Mouse (Mus musculus) lung, postnatal 0 days (tissue): ENCODE measurements around the gene Stard3. TPM values are rescaled to one million over a fixed set of nuclear protein-coding genes. Genes with fewer than 3 reads are reported as not detected.

Experiments
- ATAC-seq: fragments of 200-750 bp; cut with Nextera tagmentation; 2 replicates; pipeline ENCODE4 v1.8.0; 2017; ENCODE audit warnings: moderate library complexity
- DNase-seq: peaks from one replicate; pipeline ENCODE4 v3.0.0-alpha.2; 2016; ENCODE audit warnings: low spot score
- H3K27ac ChIP-seq: fragments of 300-500 bp; sonication (generic); 2 replicates; pipeline ENCODE4 v1.5.1; 2014; ENCODE audit warnings: antibody characterized with exemption, mild to moderate bottlenecking, low read length, mixed read lengths
- H3K27me3 ChIP-seq: fragments of 300-500 bp; sonication (generic); replicated peaks from 2 replicates; pipeline ENCODE4 v1.6.1; 2014; ENCODE audit warnings: low read length, mixed read lengths; ENCODE audit not compliant: insufficient read depth
- H3K36me3 ChIP-seq: fragments of 300-500 bp; sonication (generic); 2 replicates; pipeline ENCODE4 v1.6.1; 2014; ENCODE audit warnings: low read length, mixed read lengths; ENCODE audit not compliant: insufficient read depth
- H3K4me1 ChIP-seq: fragments of 300-500 bp; sonication (generic); 2 replicates; pipeline ENCODE4 v1.6.1; 2014; ENCODE audit warnings: antibody characterized with exemption, low read depth, low read length, mixed read lengths; ENCODE audit not compliant: insufficient read depth
- H3K4me2 ChIP-seq: fragments of 300-500 bp; sonication (generic); replicated peaks from 2 replicates; pipeline ENCODE4 v1.6.1; 2014; ENCODE audit warnings: low read depth, mild to moderate bottlenecking, low read length, moderate library complexity, mixed read lengths
- H3K4me3 ChIP-seq: fragments of 300-500 bp; sonication (generic); 2 replicates; pipeline ENCODE4 v1.5.1; 2014; ENCODE audit warnings: low read depth, low read length
- H3K9ac ChIP-seq: fragments of 300-500 bp; sonication (generic); replicated peaks from 2 replicates; pipeline ENCODE4 v1.6.1; 2014; ENCODE audit warnings: low read depth, mild to moderate bottlenecking
- H3K9me3 ChIP-seq: fragments of 300-500 bp; sonication (generic); 2 replicates; pipeline ENCODE4 v1.6.1; 2016; ENCODE audit warnings: low read length, mixed read lengths
- CTCF ChIP-seq: IDR thresholded peaks from 2 replicates; pipeline ENCODE4 v1.5.1; 2016; ENCODE audit warnings: antibody characterized with exemption, mild to moderate bottlenecking
- EP300 ChIP-seq: IDR thresholded peaks from 2 replicates; pipeline ENCODE4 v1.6.1; 2016; ENCODE audit warnings: antibody characterized with exemption, mild to moderate bottlenecking, control low read depth
- WGBS: fragments of 180-500 bp; shearing (Covaris S2); extraction: QIAGEN DNeasy Blood & Tissue Kit; methylation state at CpG from one replicate; pipeline ENCODE4 v1.1.7; 2014; 5-methylcytosine and 5-hydroxymethylcytosine counted together
- polyA plus RNA-seq: library from polyadenylated mRNA; unstranded; fragments of >200 nt; fragmentation: Nextera tagmentation; extraction: Ambion mirVana; gene quantifications from 2 replicates; pipeline ENCODE4 v1.2.1, GENCODE M21; 2015

The Stard3 gene
- polyA plus RNA-seq, 1 experiment from 2014 or later, result 73.1 TPM

GRCm38 (mm10) chr11:98345253-98345652, 12.9 kb upstream of the Stard3 start:
- ATAC-seq (no peak), DNase-seq (peak; percentile 71)
- peak overlapping the region; percentile 29; the same call in 1 of the 2 replicates for H3K4me2 ChIP-seq
- TF ChIP-seq EP300 (no peak), CTCF (peak; percentile 87)
- H3K27me3 ChIP-seq, result peaks cover 18% of the 10 kb centered on the region
- H3K4me3 ChIP-seq, result no peak overlapping the region
- H3K9ac ChIP-seq, result no peak overlapping the region
- H3K4me1 ChIP-seq, result peaks cover 5% of the 10 kb centered on the region; the same call in 1 of the 2 replicates
- 2% methylated on average over 14 of the region's 14 CpGs for WGBS
- no peaks in the 10 kb centered on the region for H3K9me3 ChIP-seq
- H3K27ac ChIP-seq, result no peak overlapping the region
- H3K36me3 ChIP-seq, result no peaks in the 10 kb centered on the region

- Histone ChIP-seq H3K4me2 (no peak overlapping the region), H3K9ac (no peak overlapping the region), H3K9me3 (no peaks in the 10 kb centered on the region), H3K4me1 (peaks cover 5% of the 10 kb centered on the region; the same call in 1 of the 2 replicates), H3K27me3 (peaks cover 17% of the 10 kb centered on the region), H3K4me3 (no peak overlapping the region), H3K27ac (no peak overlapping the region), H3K36me3 (no peaks in the 10 kb centered on the region)
- DNase-seq (no peak), ATAC-seq (no peak)
- TF ChIP-seq CTCF (no peak), EP300 (no peak)
- 15% methylated on average over 9 of the region's 9 CpGs for WGBS
Measured at GRCm38 (mm10) chr11:98346168-98346567, 12.0 kb upstream of the Stard3 start.

DNA sequence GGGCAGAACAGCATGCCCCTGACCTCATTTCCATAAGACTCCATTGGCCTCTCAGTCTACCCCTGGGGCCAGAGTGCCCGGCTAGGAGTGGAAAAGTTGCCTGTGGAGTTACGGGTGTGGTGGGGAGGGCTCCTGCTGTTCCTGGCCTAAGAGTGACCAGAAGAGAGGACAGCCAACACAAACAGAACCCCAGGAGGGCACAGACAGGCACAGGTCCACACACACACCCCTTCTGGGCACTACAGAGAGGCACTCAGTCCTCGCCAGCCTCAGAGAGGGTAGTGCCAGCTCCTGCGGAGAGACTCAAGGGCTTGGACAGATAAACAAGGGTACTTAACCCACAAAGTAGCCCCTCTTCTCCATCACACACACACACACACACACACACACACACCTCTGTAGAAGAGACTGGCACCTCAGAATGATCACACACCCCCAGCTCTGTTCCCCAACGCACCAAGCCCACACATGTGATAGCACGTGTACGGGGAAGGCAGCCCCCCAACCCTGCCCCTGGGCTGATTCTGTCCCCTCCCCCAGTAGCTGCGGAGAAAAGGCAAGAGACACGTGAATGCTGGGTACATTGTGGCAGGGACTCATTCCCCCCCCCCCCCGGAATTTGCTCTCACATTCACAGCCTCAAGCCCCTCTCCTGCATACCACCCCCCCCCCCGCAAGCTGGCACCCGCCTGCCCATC, 10.6 kb upstream of the Stard3 start:
- ATAC-seq (peak; percentile 46), DNase-seq (no peak)
- Histone ChIP-seq H3K9me3 (no peaks in the 10 kb centered on the region), H3K9ac (no peak overlapping the region), H3K4me1 (peaks cover 5% of the 10 kb centered on the region; the same call in 1 of the 2 replicates), H3K36me3 (no peaks in the 10 kb centered on the region), H3K27ac (no peak overlapping the region), H3K4me3 (no peak overlapping the region), H3K4me2 (peak overlapping the region; percentile 86; the same call in 1 of the 2 replicates), H3K27me3 (peaks cover 12% of the 10 kb centered on the region)
- 2% methylated on average over 9 of the region's 12 CpGs for WGBS
- TF ChIP-seq CTCF, result no peak
- TF ChIP-seq EP300, result no peak

DNA sequence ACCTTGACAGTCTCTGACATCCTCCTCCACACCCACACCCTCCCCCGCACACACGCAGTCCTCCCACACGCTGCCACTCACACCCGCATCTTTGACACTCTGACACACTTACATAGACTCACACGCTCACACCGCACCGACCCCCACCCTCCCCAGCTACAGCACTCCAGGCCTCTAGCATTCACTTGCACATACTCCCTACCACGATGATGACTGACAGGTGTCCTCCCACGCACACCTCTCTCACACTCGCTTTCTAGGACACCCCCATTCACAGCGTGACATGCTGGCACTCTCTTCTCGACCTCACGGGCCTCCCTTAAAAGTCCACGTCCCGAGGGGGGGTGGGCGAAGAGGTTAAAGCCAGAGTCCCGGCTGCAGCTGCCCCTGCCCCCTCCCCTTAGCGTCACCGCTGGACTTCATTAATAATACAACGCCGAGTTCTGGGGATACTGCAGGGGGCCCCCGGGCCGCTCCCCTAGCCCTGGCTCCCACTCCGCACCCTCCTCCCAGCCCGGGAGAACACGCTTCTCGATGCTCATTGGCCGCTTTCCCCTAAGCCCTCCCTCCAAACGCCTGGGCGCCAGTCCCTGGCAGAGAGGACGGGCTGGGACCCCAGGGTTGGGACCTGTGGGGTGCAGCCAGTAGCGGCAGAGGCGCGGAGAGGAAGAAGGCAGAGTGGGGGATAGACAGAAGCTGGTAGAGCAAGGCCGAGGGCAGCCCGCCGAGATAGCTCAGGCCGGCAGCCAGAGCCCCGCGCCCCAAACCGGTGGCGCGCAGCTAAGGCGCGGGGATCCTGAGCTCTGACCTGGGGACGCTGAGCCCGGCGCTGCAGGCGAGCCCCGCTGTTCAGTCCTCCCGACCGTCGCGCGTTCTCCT, 9.8 kb upstream of the Stard3 start, which contains the start of gene Ppp1r1b:
TSS of gene Ppp1r1b (plus strand) at position 322 of the 879 bp plus-strand sequence.
- ATAC-seq (peak; percentile 18), DNase-seq (peak; percentile 31)
- H3K4me2 ChIP-seq, result peak within 1 kb of the TSS; percentile 86
- H3K9me3 ChIP-seq, result no peaks in the 10 kb centered on the region
- no peak within 1 kb of the TSS for H3K27ac ChIP-seq
- H3K4me1 ChIP-seq, result peaks cover 5% of the 10 kb centered on the region; the same call in 1 of the 2 replicates
- H3K27me3 ChIP-seq, result peaks cover 12% of the 10 kb centered on the region
- no peaks in the 10 kb centered on the region for H3K36me3 ChIP-seq
- TF ChIP-seq CTCF, result no peak
- no peak for TF ChIP-seq EP300
- peak within 1 kb of the TSS; percentile 50 for H3K4me3 ChIP-seq
- H3K9ac ChIP-seq, result no peak within 1 kb of the TSS; the same call in 1 of the 2 replicates
- WGBS, result under 1% methylated on average over 50 of the region's 55 CpGs

GRCm38 (mm10) chr11:98349308-98349707, 8.9 kb upstream of the Stard3 start:
- TF ChIP-seq CTCF, result no peak
- TF ChIP-seq EP300, result no peak
- H3K9ac ChIP-seq, result no peak overlapping the region

More at GRCm38 (mm10) chr11:98349308-98349707, 8.9 kb upstream of the Stard3 start:
- H3K36me3 ChIP-seq, result no peaks in the 10 kb centered on the region
- peaks cover 12% of the 10 kb centered on the region for H3K27me3 ChIP-seq
- DNase-seq (no peak), ATAC-seq (no peak)
- H3K9me3 ChIP-seq, result no peaks in the 10 kb centered on the region
- H3K4me2 ChIP-seq, result peak overlapping the region; percentile 86; the same call in 1 of the 2 replicates
- H3K4me1 ChIP-seq, result peaks cover 5% of the 10 kb centered on the region; the same call in 1 of the 2 replicates
- H3K27ac ChIP-seq, result no peak overlapping the region
- 5% methylated on average over 9 of the region's 9 CpGs for WGBS
- H3K4me3 ChIP-seq, result peak overlapping the region; percentile 50; the same call in 1 of the 2 replicates
